10 mouse cellular contexts compared by ENCODE assay signal in the genomic region with DNA sequence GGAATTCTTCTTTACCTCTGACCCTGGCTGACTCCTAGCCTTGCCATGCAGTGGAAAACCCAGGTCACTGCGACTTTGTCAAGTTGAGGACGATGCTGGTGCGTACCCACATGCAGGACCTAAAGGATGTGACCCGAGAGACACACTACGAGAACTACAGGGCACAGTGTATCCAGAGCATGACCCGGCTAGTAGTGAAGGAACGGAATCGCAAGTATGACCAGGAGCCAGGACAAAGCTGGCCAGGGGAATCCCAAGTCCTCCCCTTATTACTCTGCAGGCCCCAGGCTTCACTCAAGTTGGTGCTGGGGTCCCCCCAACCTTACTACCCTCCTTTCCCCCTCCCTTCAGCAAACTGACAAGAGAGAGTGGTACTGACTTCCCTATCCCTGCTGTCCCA. TPM values are rescaled to one million over a fixed set of nuclear protein-coding genes. Genes with fewer than 3 reads are reported as not detected.
DNase-seq lines count a peak whose midpoint lies in the region; ATAC-seq and TF ChIP-seq lines count a peak whose summit lies in the region.
"Had no signal": no experiment of that assay in that cellular context is flagged by ENCODE, and none has a peak within 500 bp of the region (broad histone marks: within the 10 kb centered on the region; RNA-seq: fewer than 3 reads in every experiment).

No protein-coding gene starts in this region.

- no peak for TF ChIP-seq CTCF in stomach, postnatal 0 days (IDR thresholded peaks at IDR 0.05; ENCODE audit: low read depth)

- no peaks in the 10 kb centered on the region for H3K27me3 ChIP-seq in hindbrain, embryonic 10.5 days (ENCODE audit: insufficient read depth, poor library complexity, severe bottlenecking)
- no peaks in the 10 kb centered on the region for H3K27me3 ChIP-seq in hindbrain, embryonic 11.5 days (ENCODE audit: control insufficient read depth, insufficient read depth, low read length)
- no peaks in the 10 kb centered on the region; the same call in 1 of the 2 replicates for H3K27me3 ChIP-seq in neural tube, embryonic 12.5 days (replicated peaks)
- H3K27me3 ChIP-seq in intestine, embryonic 16.5 days (replicated peaks; ENCODE audit: control insufficient read depth, insufficient read depth, low read length), result no peaks in the 10 kb centered on the region
- H3K27me3 ChIP-seq in stomach, postnatal 0 days (ENCODE audit: control insufficient read depth, insufficient read depth, low read length), result no peaks in the 10 kb centered on the region

- TF ChIP-seq EP300 in stomach, postnatal 0 days (optimal IDR thresholded peaks at IDR 0.05), result no peak

- H3K4me3 ChIP-seq in hindbrain, embryonic 10.5 days, result peak overlapping the region; percentile 81
- no peak overlapping the region for H3K4me3 ChIP-seq in hindbrain, embryonic 11.5 days (ENCODE audit: low read depth, low read length)
- H3K4me3 ChIP-seq in neural tube, embryonic 12.5 days, result no peak overlapping the region
- H3K4me3 ChIP-seq in intestine, embryonic 16.5 days (ENCODE audit: low read length), result no peak overlapping the region
- no peak overlapping the region for H3K4me3 ChIP-seq in stomach, postnatal 0 days (ENCODE audit: low read depth, low read length)

- H3K9me3 ChIP-seq in hindbrain, embryonic 10.5 days, result no peaks in the 10 kb centered on the region
- H3K9me3 ChIP-seq in hindbrain, embryonic 11.5 days (ENCODE audit: control insufficient read depth, low read length), result no peaks in the 10 kb centered on the region
- no peaks in the 10 kb centered on the region for H3K9me3 ChIP-seq in neural tube, embryonic 12.5 days
- H3K9me3 ChIP-seq in intestine, embryonic 16.5 days (ENCODE audit: control insufficient read depth, low read length), result no peaks in the 10 kb centered on the region
- no peaks in the 10 kb centered on the region for H3K9me3 ChIP-seq in stomach, postnatal 0 days (ENCODE audit: control insufficient read depth, low read length)

- H3K27ac ChIP-seq in hindbrain, embryonic 10.5 days, result no peak overlapping the region
- no peak overlapping the region for H3K27ac ChIP-seq in hindbrain, embryonic 11.5 days (ENCODE audit: low read depth, low read length)
- H3K27ac ChIP-seq in neural tube, embryonic 12.5 days, result no peak overlapping the region
- no peak overlapping the region for H3K27ac ChIP-seq in intestine, embryonic 16.5 days (ENCODE audit: low read length)
- H3K27ac ChIP-seq in stomach, postnatal 0 days (replicated peaks), result no peak overlapping the region
- H3K27ac ChIP-seq: kidney, postnatal 0 days had no signal

- WGBS in hindbrain, embryonic 10.5 days, result 91% methylated on average over 8 of the region's 8 CpGs
- 91% methylated on average over 8 of the region's 8 CpGs for WGBS in hindbrain, embryonic 11.5 days
- 91% methylated on average over 8 of the region's 8 CpGs for WGBS in neural tube, embryonic 12.5 days
- WGBS in intestine, embryonic 16.5 days, result 88% methylated on average over 8 of the region's 8 CpGs
- WGBS in stomach, postnatal 0 days, result 89% methylated on average over 8 of the region's 8 CpGs

- no peak overlapping the region for H3K9ac ChIP-seq in hindbrain, embryonic 11.5 days (ENCODE audit: low read depth, low read length)
- H3K9ac ChIP-seq in neural tube, embryonic 12.5 days, result no peak overlapping the region
- 0 out of 2 replicates have a peak overlapping the region, but pooled peaks have one; percentile 7 for H3K9ac ChIP-seq in intestine, embryonic 16.5 days (ENCODE audit: low read depth, low read length)
- 0 out of 2 replicates have a peak overlapping the region, but pooled peaks have one; percentile 8 for H3K9ac ChIP-seq in stomach, postnatal 0 days (ENCODE audit: low read length)

- no peak for ATAC-seq in hindbrain, embryonic 11.5 days (ENCODE audit: low FRiP score)
- ATAC-seq in neural tube, embryonic 12.5 days (ENCODE audit: low FRiP score, low read depth), result no peak
- ATAC-seq in intestine, embryonic 16.5 days, result no peak
- ATAC-seq in stomach, postnatal 0 days (ENCODE audit: low FRiP score, low TSS enrichment), result no peak

- 0 out of 2 replicates have a peak, but pooled peaks cover 7% of the 10 kb centered on the region for H3K36me3 ChIP-seq in hindbrain, embryonic 10.5 days
- H3K36me3 ChIP-seq in hindbrain, embryonic 11.5 days (ENCODE audit: control insufficient read depth, insufficient read depth, low read length), result no peaks in the 10 kb centered on the region
- peaks cover 6% of the 10 kb centered on the region; the same call in 1 of the 2 replicates for H3K36me3 ChIP-seq in neural tube, embryonic 12.5 days
- H3K36me3 ChIP-seq in intestine, embryonic 16.5 days (ENCODE audit: control insufficient read depth, insufficient read depth, low read length), result no peaks in the 10 kb centered on the region
- no peaks in the 10 kb centered on the region for H3K36me3 ChIP-seq in stomach, postnatal 0 days (ENCODE audit: control insufficient read depth, insufficient read depth, low read length)

- DNase-seq in hindbrain, embryonic 10.5 days (ENCODE audit: low spot score), result no peak
- DNase-seq in hindbrain, embryonic 11.5 days (ENCODE audit: low spot score), result no peak
- no peak for DNase-seq in neural tube, embryonic 10.5 days (ENCODE audit: extremely low spot score, low spot score)
- DNase-seq in stomach, postnatal 0 days (ENCODE audit: low spot score), result no peak
- DNase-seq in right cerebral cortex, adult 18-20 months, result no peak
- DNase-seq: embryo, embryonic 11 days; gastrocnemius, postnatal 14 days had no signal

- H3K4me1 ChIP-seq in hindbrain, embryonic 10.5 days (replicated peaks), result peaks cover 49% of the 10 kb centered on the region
- H3K4me1 ChIP-seq in hindbrain, embryonic 11.5 days (replicated peaks; ENCODE audit: control insufficient read depth, insufficient read depth, low read length), result peaks cover 8% of the 10 kb centered on the region; the same call in 1 of the 2 replicates
- peaks cover 41% of the 10 kb centered on the region for H3K4me1 ChIP-seq in neural tube, embryonic 12.5 days
- peaks cover 34% of the 10 kb centered on the region for H3K4me1 ChIP-seq in intestine, embryonic 16.5 days (ENCODE audit: control insufficient read depth, insufficient read depth, low read length)
- peaks cover 5% of the 10 kb centered on the region; the same call in 1 of the 2 replicates for H3K4me1 ChIP-seq in stomach, postnatal 0 days (replicated peaks; ENCODE audit: control insufficient read depth, insufficient read depth)

- no peak overlapping the region for H3K4me2 ChIP-seq in hindbrain, embryonic 11.5 days (replicated peaks; ENCODE audit: low read depth, low read length)
- H3K4me2 ChIP-seq in neural tube, embryonic 12.5 days (replicated peaks), result peak overlapping the region; percentile 82; the same call in 1 of the 2 replicates
- H3K4me2 ChIP-seq in intestine, embryonic 16.5 days (ENCODE audit: low read depth, low read length), result peak overlapping the region; percentile 72; the same call in 1 of the 2 replicates
- peak overlapping the region; percentile 75; the same call in 1 of the 2 replicates for H3K4me2 ChIP-seq in stomach, postnatal 0 days (replicated peaks; ENCODE audit: low read depth)

RNA-seq across cellular contexts. Expression of a gene that starts 2.4 kb away (rescaled TPM):
- polyA plus RNA-seq in hindbrain, embryonic 10.5 days (2016; fragmentation: Nextera tagmentation; extraction: Ambion mirVana), result 68.8 and 70.5 TPM in 2 replicates
- polyA plus RNA-seq in hindbrain, embryonic 11.5 days (2014; fragmentation: Nextera tagmentation; extraction: Ambion mirVana), result 63.2 and 77.0 TPM in 2 replicates
- polyA plus RNA-seq in neural tube, embryonic 12.5 days (2016; fragmentation: Nextera tagmentation; extraction: Ambion mirVana), result 74.0 and 77.4 TPM in 2 replicates
- 26.1 and 31.3 TPM in 2 replicates for polyA plus RNA-seq in intestine, embryonic 16.5 days (2015; fragmentation: Nextera tagmentation; extraction: Ambion mirVana)
- 9.4 and 11.5 TPM in 2 replicates for polyA plus RNA-seq in stomach, postnatal 0 days (2015; fragmentation: Nextera tagmentation; extraction: Ambion mirVana)

RNA-seq across cellular contexts. Expression of a gene that starts 20.9 kb away (rescaled TPM):
- 7.4 and 11.2 TPM in 2 replicates for polyA plus RNA-seq in hindbrain, embryonic 10.5 days (2016; fragmentation: Nextera tagmentation; extraction: Ambion mirVana)
- polyA plus RNA-seq in hindbrain, embryonic 11.5 days (2014; fragmentation: Nextera tagmentation; extraction: Ambion mirVana), result 9.0 and 11.6 TPM in 2 replicates
- 13.1 and 15.9 TPM in 2 replicates for polyA plus RNA-seq in neural tube, embryonic 12.5 days (2016; fragmentation: Nextera tagmentation; extraction: Ambion mirVana)
- 30.6 and 31.4 TPM in 2 replicates for polyA plus RNA-seq in intestine, embryonic 16.5 days (2015; fragmentation: Nextera tagmentation; extraction: Ambion mirVana)
- 25.5 and 26.3 TPM in 2 replicates for polyA plus RNA-seq in stomach, postnatal 0 days (2015; fragmentation: Nextera tagmentation; extraction: Ambion mirVana)

RNA-seq across cellular contexts. Expression of a gene that starts 23.2 kb away (rescaled TPM):
- polyA plus RNA-seq in hindbrain, embryonic 10.5 days (2016; fragmentation: Nextera tagmentation; extraction: Ambion mirVana), result not detected in 2 replicates
- polyA plus RNA-seq in hindbrain, embryonic 11.5 days (2014; fragmentation: Nextera tagmentation; extraction: Ambion mirVana), result not detected in 2 replicates
- not detected in 2 replicates for polyA plus RNA-seq in neural tube, embryonic 12.5 days (2016; fragmentation: Nextera tagmentation; extraction: Ambion mirVana)
- polyA plus RNA-seq in intestine, embryonic 16.5 days (2015; fragmentation: Nextera tagmentation; extraction: Ambion mirVana), result not detected in 2 replicates
- not detected in 2 replicates for polyA plus RNA-seq in stomach, postnatal 0 days (2015; fragmentation: Nextera tagmentation; extraction: Ambion mirVana)
- polyA plus RNA-seq: kidney, postnatal 0 days had no signal

RNA-seq across cellular contexts. Expression of a gene that starts 27.4 kb away (rescaled TPM):
- 0.39 and 0.46 TPM in 2 replicates for polyA plus RNA-seq in hindbrain, embryonic 10.5 days (2016; fragmentation: Nextera tagmentation; extraction: Ambion mirVana)
- 0.14 and 0.39 TPM in 2 replicates for polyA plus RNA-seq in hindbrain, embryonic 11.5 days (2014; fragmentation: Nextera tagmentation; extraction: Ambion mirVana)
- 0.41 and 0.49 TPM in 2 replicates for polyA plus RNA-seq in neural tube, embryonic 12.5 days (2016; fragmentation: Nextera tagmentation; extraction: Ambion mirVana)
- 0.15 and 0.17 TPM in 2 replicates for polyA plus RNA-seq in intestine, embryonic 16.5 days (2015; fragmentation: Nextera tagmentation; extraction: Ambion mirVana)
- polyA plus RNA-seq in stomach, postnatal 0 days (2015; fragmentation: Nextera tagmentation; extraction: Ambion mirVana), result 0.12 TPM in 1 of 2 replicates, not detected in the other

Comparison
In these comparisons a context has a peak if more than half of its experiments do, and no peak if none do; other contexts are left out.
1. H3K9ac ChIP-seq: peak in intestine, embryonic 16.5 days (single experiment) and stomach, postnatal 0 days (single experiment); none in hindbrain, embryonic 11.5 days (single experiment) and neural tube, embryonic 12.5 days (single experiment).